In genomic region chr13:59179986-59180385, GRCm38 (mm10) we compare ENCODE assay signal across 15 mouse cellular contexts.
"Had no signal": no experiment of that assay in that cellular context is flagged by ENCODE, and none has a peak within 500 bp of the region (broad histone marks: within the 10 kb centered on the region; RNA-seq: fewer than 3 reads in every experiment).

No protein-coding gene starts in this region.

- H3K9me3 ChIP-seq: kidney, embryonic 15.5 days; midbrain, embryonic 12.5 days; stomach, embryonic 15.5 days had no signal

- H3K9ac ChIP-seq: kidney, embryonic 15.5 days; liver, embryonic 13.5 days; stomach, embryonic 15.5 days had no signal

- H3K4me2 ChIP-seq: kidney, embryonic 15.5 days; liver, embryonic 13.5 days; midbrain, embryonic 12.5 days; stomach, embryonic 15.5 days had no signal

- DNase-seq: kidney, adult 11 months; kidney, adult 8-10 months; kidney, postnatal 10 days; kidney, postnatal 36 days; liver, embryonic 13.5 days; lung, adult 2 months; lung, postnatal 14 days; lung, postnatal 4 days; right cerebral cortex, postnatal 25 days; spleen, adult 18-20 months; thymus, adult 18-20 months; thymus, postnatal 36 days had no signal

- H3K27me3 ChIP-seq: kidney, embryonic 15.5 days; liver, embryonic 13.5 days; midbrain, embryonic 12.5 days; stomach, embryonic 15.5 days had no signal

- H3K4me3 ChIP-seq: kidney, embryonic 15.5 days; liver, embryonic 13.5 days; midbrain, embryonic 12.5 days; stomach, embryonic 15.5 days had no signal

- H3K36me3 ChIP-seq: kidney, embryonic 15.5 days; liver, embryonic 13.5 days; midbrain, embryonic 12.5 days; stomach, embryonic 15.5 days had no signal

- H3K27ac ChIP-seq: kidney, embryonic 15.5 days; liver, embryonic 13.5 days; stomach, embryonic 15.5 days had no signal

- H3K4me1 ChIP-seq: liver, embryonic 13.5 days; stomach, embryonic 15.5 days had no signal
